Mouse (Mus musculus): ENCODE measurements at regions not wholly inside any gene's neighbourhood (a gene's known extent, or its start where the extent isn't known, plus 50 kb on each side); places are given as distances from the start of the nearest gene placed in this dataset.

- H3K27me3 ChIP-seq (replicated peaks; ENCODE audit: control insufficient read depth, insufficient read depth, low read length), result no peaks in the 10 kb centered on the region
- TF ChIP-seq POLR2A (IDR thresholded peaks at IDR 0.05; ENCODE audit: low read depth, low read length), result no peak
- no peak for TF ChIP-seq CTCF (conservative IDR thresholded peaks at IDR 0.05; ENCODE audit: insufficient read depth, insufficient read length, low read depth, low read length)
- no peak overlapping the region for H3K4me3 ChIP-seq (ENCODE audit: insufficient read depth, low read depth, low read length)
- peaks cover 4% of the 10 kb centered on the region; the same call in 1 of the 2 replicates for H3K4me1 ChIP-seq (ENCODE audit: control insufficient read depth, insufficient read depth, low read length)
- no peaks in the 10 kb centered on the region for H3K36me3 ChIP-seq (ENCODE audit: control insufficient read depth, insufficient read depth, low read length)
- 56% methylated on average over 4 of the region's 4 CpGs for WGBS
- peak; percentile 74 for DNase-seq
- no peak overlapping the region for H3K27ac ChIP-seq (ENCODE audit: insufficient read depth, low read depth, low read length)
Measured at GRCm38 (mm10) chr12:92228585-92228984, 379.6 kb upstream of the Sel1l start.

GRCm38 (mm10) chr12:92203351-92203750, 354.4 kb upstream of the Sel1l start:
- WGBS, result 93% methylated on average over 4 of the region's 4 CpGs
- no peaks in the 10 kb centered on the region for H3K4me1 ChIP-seq (ENCODE audit: control insufficient read depth, insufficient read depth, low read length)
- H3K27ac ChIP-seq (ENCODE audit: insufficient read depth, low read depth, low read length), result no peak overlapping the region
- H3K4me3 ChIP-seq (ENCODE audit: insufficient read depth, low read depth, low read length), result no peak overlapping the region
- no peak for TF ChIP-seq POLR2A (IDR thresholded peaks at IDR 0.05; ENCODE audit: low read depth, low read length)
- no peak for TF ChIP-seq CTCF (conservative IDR thresholded peaks at IDR 0.05; ENCODE audit: insufficient read depth, insufficient read length, low read depth, low read length)
- no peaks in the 10 kb centered on the region for H3K36me3 ChIP-seq (ENCODE audit: control insufficient read depth, insufficient read depth, low read length)
- DNase-seq, result no peak
- H3K27me3 ChIP-seq (replicated peaks; ENCODE audit: control insufficient read depth, insufficient read depth, low read length), result no peaks in the 10 kb centered on the region

- WGBS, result 59% methylated on average over 1 of the region's 1 CpGs
- TF ChIP-seq CTCF (conservative IDR thresholded peaks at IDR 0.05; ENCODE audit: insufficient read depth, insufficient read length, low read depth, low read length) (no peak), POLR2A (IDR thresholded peaks at IDR 0.05; ENCODE audit: low read depth, low read length) (no peak)
- Histone ChIP-seq H3K27ac (ENCODE audit: insufficient read depth, low read depth, low read length) (no peak overlapping the region), H3K4me3 (ENCODE audit: insufficient read depth, low read depth, low read length) (no peak overlapping the region), H3K27me3 (replicated peaks; ENCODE audit: control insufficient read depth, insufficient read depth, low read length) (no peaks in the 10 kb centered on the region), H3K4me1 (ENCODE audit: control insufficient read depth, insufficient read depth, low read length) (no peaks in the 10 kb centered on the region), H3K36me3 (ENCODE audit: control insufficient read depth, insufficient read depth, low read length) (no peaks in the 10 kb centered on the region)
- no peak for DNase-seq
Measured at GRCm38 (mm10) chr12:92200602-92201001, 351.6 kb upstream of the Sel1l start.

GRCm38 (mm10) chr12:92198738-92199477, 350.0 kb upstream of the Sel1l start:
- no peak for TF ChIP-seq POLR2A (IDR thresholded peaks at IDR 0.05; ENCODE audit: low read depth, low read length)
- no peak for TF ChIP-seq CTCF (conservative IDR thresholded peaks at IDR 0.05; ENCODE audit: insufficient read depth, insufficient read length, low read depth, low read length)
- 84% methylated on average over 5 of the region's 5 CpGs for WGBS

GRCm38 (mm10) chr12:92193934-92194685, 345.2 kb upstream of the Sel1l start:
- Histone ChIP-seq H3K4me1 (ENCODE audit: control insufficient read depth, insufficient read depth, low read length) (no peaks in the 10 kb centered on the region), H3K27ac (ENCODE audit: insufficient read depth, low read depth, low read length) (no peak overlapping the region; the same call in 1 of the 2 replicates), H3K4me3 (ENCODE audit: insufficient read depth, low read depth, low read length) (no peak overlapping the region), H3K27me3 (replicated peaks; ENCODE audit: control insufficient read depth, insufficient read depth, low read length) (no peaks in the 10 kb centered on the region), H3K36me3 (ENCODE audit: control insufficient read depth, insufficient read depth, low read length) (no peaks in the 10 kb centered on the region)
- DNase-seq, result peak; percentile 8
- TF ChIP-seq POLR2A (IDR thresholded peaks at IDR 0.05; ENCODE audit: low read depth, low read length) (no peak), CTCF (conservative IDR thresholded peaks at IDR 0.05; ENCODE audit: insufficient read depth, insufficient read length, low read depth, low read length) (no peak)
- 65% methylated on average over 6 of the region's 6 CpGs for WGBS

More at GRCm38 (mm10) chr12:92198738-92199477, 350.0 kb upstream of the Sel1l start:
- no peaks in the 10 kb centered on the region for H3K4me1 ChIP-seq (ENCODE audit: control insufficient read depth, insufficient read depth, low read length)
- DNase-seq, result no peak
- H3K4me3 ChIP-seq (ENCODE audit: insufficient read depth, low read depth, low read length), result no peak overlapping the region
- H3K27me3 ChIP-seq (replicated peaks; ENCODE audit: control insufficient read depth, insufficient read depth, low read length), result no peaks in the 10 kb centered on the region
- H3K27ac ChIP-seq (ENCODE audit: insufficient read depth, low read depth, low read length), result no peak overlapping the region
- no peaks in the 10 kb centered on the region for H3K36me3 ChIP-seq (ENCODE audit: control insufficient read depth, insufficient read depth, low read length)

GRCm38 (mm10) chr12:92193199-92193933, 344.4 kb upstream of the Sel1l start:
- 75% methylated on average over 8 of the region's 8 CpGs for WGBS
- Histone ChIP-seq H3K27ac (ENCODE audit: insufficient read depth, low read depth, low read length) (no peak overlapping the region), H3K36me3 (ENCODE audit: control insufficient read depth, insufficient read depth, low read length) (no peaks in the 10 kb centered on the region), H3K4me1 (ENCODE audit: control insufficient read depth, insufficient read depth, low read length) (no peaks in the 10 kb centered on the region), H3K27me3 (replicated peaks; ENCODE audit: control insufficient read depth, insufficient read depth, low read length) (no peaks in the 10 kb centered on the region), H3K4me3 (ENCODE audit: insufficient read depth, low read depth, low read length) (no peak overlapping the region)
- TF ChIP-seq POLR2A (IDR thresholded peaks at IDR 0.05; ENCODE audit: low read depth, low read length), result no peak
- TF ChIP-seq CTCF (conservative IDR thresholded peaks at IDR 0.05; ENCODE audit: insufficient read depth, insufficient read length, low read depth, low read length), result no peak
- no peak for DNase-seq
